Mouse (Mus musculus) limb, embryonic 13.5 days (tissue): ENCODE measurements around the gene Nkiras2. TPM values are rescaled to one million over a fixed set of nuclear protein-coding genes. Genes with fewer than 3 reads are reported as not detected.

Experiments
- ATAC-seq: fragments of 200-750 bp; cut with Nextera tagmentation; 2 replicates; pipeline ENCODE4 v1.8.0; 2017; ENCODE audit warnings: low read depth, moderate number of reproducible peaks, moderate TSS enrichment; ENCODE audit not compliant: low FRiP score
- H3K27ac ChIP-seq: fragments of 300-500 bp; sonication (generic); 2 replicates; pipeline ENCODE4 v1.5.1; 2015; ENCODE audit warnings: inconsistent platforms, mild to moderate bottlenecking, moderate library complexity
- H3K27me3 ChIP-seq: fragments of 300-500 bp; sonication (generic); 2 replicates; pipeline ENCODE4 v1.6.1; 2015; ENCODE audit warnings: mild to moderate bottlenecking, inconsistent platforms
- H3K36me3 ChIP-seq: fragments of 300-500 bp; sonication (generic); 2 replicates; pipeline ENCODE4 v1.6.1; 2015; ENCODE audit warnings: inconsistent platforms, mild to moderate bottlenecking, moderate library complexity
- H3K4me1 ChIP-seq: fragments of 300-500 bp; sonication (generic); 2 replicates; pipeline ENCODE4 v1.6.1; 2015; ENCODE audit warnings: inconsistent platforms
- H3K4me2 ChIP-seq: fragments of 300-500 bp; sonication (generic); replicated peaks from 2 replicates; pipeline ENCODE4 v1.6.1; 2015; ENCODE audit warnings: inconsistent platforms, mild to moderate bottlenecking, moderate library complexity
- H3K4me3 ChIP-seq: fragments of 300-500 bp; sonication (generic); 2 replicates; pipeline ENCODE4 v1.5.1; 2015; ENCODE audit warnings: moderate library complexity, mild to moderate bottlenecking, inconsistent platforms
- H3K9ac ChIP-seq: fragments of 300-500 bp; sonication (generic); 2 replicates; pipeline ENCODE4 v1.6.1; 2015; ENCODE audit warnings: mild to moderate bottlenecking, inconsistent platforms
- H3K9me3 ChIP-seq: fragments of 300-500 bp; sonication (generic); 2 replicates; pipeline ENCODE4 v1.6.1; 2016; ENCODE audit warnings: inconsistent platforms
- WGBS: fragments of 180-500 bp; shearing (Covaris S2); methylation state at CpG from one replicate; pipeline ENCODE4 v1.1.7; 2015; 5-methylcytosine and 5-hydroxymethylcytosine counted together
- polyA plus RNA-seq: library from polyadenylated mRNA; unstranded; fragments of >200 nt; fragmentation: Nextera tagmentation; extraction: Ambion mirVana; gene quantifications from 2 replicates; pipeline ENCODE4 v1.2.1, GENCODE M21; 2015

The Nkiras2 gene
- 81.6 and 84.1 TPM in 2 replicates for polyA plus RNA-seq

GRCm38 (mm10) chr11:100618761-100619484 lies at the start of gene Nkiras2:
Nkiras2 (plus strand) TSS chr11:100619244.
- Histone ChIP-seq H3K27ac (peak within 1 kb of the TSS; percentile 95), H3K4me2 (peak within 1 kb of the TSS; percentile 86), H3K4me1 (peaks cover 27% of the 10 kb centered on the region), H3K4me3 (peak within 1 kb of the TSS; percentile 95), H3K9me3 (no peaks in the 10 kb centered on the region), H3K9ac (peak within 1 kb of the TSS; percentile 92), H3K27me3 (no peaks in the 10 kb centered on the region), H3K36me3 (peaks cover 6% of the 10 kb centered on the region)
- ATAC-seq, result peak; percentile 52
- WGBS, result under 1% methylated on average over 36 of the region's 36 CpGs

DNA sequence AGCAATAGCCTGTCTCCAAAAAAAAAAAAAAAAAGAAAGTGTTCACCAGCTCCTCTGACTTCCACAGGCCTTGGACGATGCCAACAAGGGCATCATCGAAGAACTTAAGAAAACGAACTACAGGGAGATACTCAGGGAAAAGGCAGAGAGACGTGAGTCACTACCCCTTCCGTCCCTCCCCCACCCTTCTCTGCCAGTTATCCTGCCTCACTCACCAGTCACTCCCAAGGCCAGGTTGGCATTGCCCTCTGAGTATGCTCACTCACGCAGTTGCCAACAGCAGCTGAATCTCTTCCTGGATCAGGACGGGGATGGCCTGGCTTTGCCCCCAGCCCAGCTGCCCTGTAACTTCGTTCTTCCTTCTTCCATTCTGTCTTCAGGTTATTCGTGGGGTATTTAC lies 49.3 kb upstream of the Nkiras2 start:
- H3K4me3 ChIP-seq, result no peak overlapping the region
- H3K4me1 ChIP-seq, result peaks cover 8% of the 10 kb centered on the region
- H3K27ac ChIP-seq, result no peak overlapping the region
- H3K36me3 ChIP-seq, result no peaks in the 10 kb centered on the region
- 60% methylated on average over 9 of the region's 9 CpGs for WGBS
- H3K27me3 ChIP-seq, result peaks cover 17% of the 10 kb centered on the region
- H3K9ac ChIP-seq, result no peak overlapping the region
- H3K9me3 ChIP-seq, result no peaks in the 10 kb centered on the region
- H3K4me2 ChIP-seq, result no peak overlapping the region
- ATAC-seq, result no peak

DNA sequence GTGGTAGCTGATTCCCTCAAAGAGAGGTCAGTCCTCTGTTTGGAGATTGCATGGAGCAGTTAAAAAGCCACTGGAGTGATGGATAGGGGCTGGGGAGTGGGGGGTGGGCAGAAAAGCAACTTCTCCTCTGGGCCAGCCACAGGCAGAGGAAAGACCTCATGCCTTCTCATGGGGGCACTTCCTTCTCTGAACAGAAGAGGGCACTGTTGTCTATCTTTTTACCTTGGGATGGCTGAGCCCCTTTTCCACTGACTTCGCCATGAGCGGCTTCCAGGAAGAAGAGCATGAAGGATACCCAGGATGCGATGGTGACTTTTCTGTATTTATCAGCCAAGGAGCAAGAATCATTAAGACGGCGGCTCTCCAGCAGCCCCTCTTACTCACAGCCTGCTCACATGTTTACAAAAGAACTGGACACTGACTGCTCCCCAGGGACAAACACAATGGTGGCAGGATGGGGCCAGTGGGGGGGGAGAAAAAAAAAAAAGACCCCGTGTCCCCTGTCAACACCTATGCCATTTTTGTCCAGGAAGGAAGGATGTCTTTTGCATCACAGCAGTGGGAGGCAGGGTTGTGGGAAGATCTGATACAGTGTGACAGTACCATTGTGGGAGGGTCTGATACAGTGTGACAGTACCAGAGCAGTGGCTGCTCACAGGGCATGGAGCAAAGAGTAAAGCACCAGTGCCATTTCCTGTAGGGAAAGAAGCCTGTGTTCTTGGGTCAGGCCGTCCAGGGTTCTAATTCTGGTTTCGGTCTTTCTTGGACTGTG lies 48.4 kb upstream of the Nkiras2 start:
- Histone ChIP-seq H3K27ac (no peak overlapping the region), H3K36me3 (no peaks in the 10 kb centered on the region), H3K4me3 (peak overlapping the region; percentile 14), H3K9ac (0 out of 2 replicates have a peak overlapping the region, but pooled peaks have one; percentile 43), H3K27me3 (peaks cover 17% of the 10 kb centered on the region), H3K4me2 (peak overlapping the region; percentile 54), H3K4me1 (peaks cover 13% of the 10 kb centered on the region), H3K9me3 (no peaks in the 10 kb centered on the region)
- 11% methylated on average over 8 of the region's 8 CpGs for WGBS
- ATAC-seq, result peak; percentile 16; the same call in 1 of the 2 replicates

DNA sequence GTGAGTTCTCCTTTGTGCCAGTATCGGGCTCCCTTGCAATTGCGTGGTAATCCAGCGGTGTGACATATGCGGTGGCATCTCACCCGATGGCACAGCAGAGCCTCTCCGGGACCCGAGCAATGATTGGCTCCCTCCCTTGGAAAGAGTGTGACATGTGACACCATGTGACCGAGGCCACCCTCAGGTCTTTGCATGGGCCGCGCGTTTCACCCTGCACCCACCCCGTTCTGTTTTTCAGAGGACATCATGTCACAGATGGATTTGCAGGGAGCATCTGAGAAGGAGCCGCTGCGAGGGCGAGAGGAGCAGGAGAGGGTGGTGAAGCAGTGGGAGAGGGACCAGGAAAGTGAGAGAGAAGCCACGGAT lies 47.9 kb upstream of the Nkiras2 start:
- Histone ChIP-seq H3K4me1 (peaks cover 19% of the 10 kb centered on the region), H3K4me3 (peak overlapping the region; percentile 14), H3K36me3 (no peaks in the 10 kb centered on the region; the same call in 1 of the 2 replicates), H3K4me2 (peak overlapping the region; percentile 54), H3K9ac (0 out of 2 replicates have a peak overlapping the region, but pooled peaks have one; percentile 43), H3K27ac (no peak overlapping the region), H3K9me3 (no peaks in the 10 kb centered on the region), H3K27me3 (peaks cover 17% of the 10 kb centered on the region)
- 6% methylated on average over 16 of the region's 16 CpGs for WGBS
- ATAC-seq, result no peak

DNA sequence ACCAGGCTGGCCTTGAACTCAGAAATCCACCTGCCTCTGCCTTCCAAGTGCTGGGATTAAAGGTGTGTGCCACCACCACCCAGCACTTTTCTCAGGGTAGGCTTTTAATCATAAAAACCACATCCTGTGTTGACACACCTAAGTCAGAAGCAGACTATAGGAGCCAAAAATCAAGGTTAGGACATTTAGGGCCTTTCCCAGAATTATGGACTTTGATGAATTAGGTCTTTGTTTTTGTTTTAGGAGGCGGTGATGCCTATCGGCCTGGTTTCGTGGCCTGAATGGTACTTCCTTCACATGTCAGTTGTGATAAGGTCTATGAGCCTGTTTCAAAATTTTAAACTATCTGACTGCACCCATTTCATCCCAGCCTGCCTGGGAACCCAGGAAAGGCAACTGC lies 44.9 kb upstream of the Nkiras2 start:
- Histone ChIP-seq H3K27ac (peak overlapping the region; percentile 74), H3K4me1 (peaks cover 24% of the 10 kb centered on the region), H3K9ac (no peak overlapping the region), H3K4me2 (peak overlapping the region; percentile 73), H3K36me3 (peaks cover 20% of the 10 kb centered on the region), H3K4me3 (peak overlapping the region; percentile 65), H3K27me3 (peaks cover 17% of the 10 kb centered on the region), H3K9me3 (no peaks in the 10 kb centered on the region)
- ATAC-seq, result no peak
- WGBS, result 91% methylated on average over 3 of the region's 3 CpGs

DNA sequence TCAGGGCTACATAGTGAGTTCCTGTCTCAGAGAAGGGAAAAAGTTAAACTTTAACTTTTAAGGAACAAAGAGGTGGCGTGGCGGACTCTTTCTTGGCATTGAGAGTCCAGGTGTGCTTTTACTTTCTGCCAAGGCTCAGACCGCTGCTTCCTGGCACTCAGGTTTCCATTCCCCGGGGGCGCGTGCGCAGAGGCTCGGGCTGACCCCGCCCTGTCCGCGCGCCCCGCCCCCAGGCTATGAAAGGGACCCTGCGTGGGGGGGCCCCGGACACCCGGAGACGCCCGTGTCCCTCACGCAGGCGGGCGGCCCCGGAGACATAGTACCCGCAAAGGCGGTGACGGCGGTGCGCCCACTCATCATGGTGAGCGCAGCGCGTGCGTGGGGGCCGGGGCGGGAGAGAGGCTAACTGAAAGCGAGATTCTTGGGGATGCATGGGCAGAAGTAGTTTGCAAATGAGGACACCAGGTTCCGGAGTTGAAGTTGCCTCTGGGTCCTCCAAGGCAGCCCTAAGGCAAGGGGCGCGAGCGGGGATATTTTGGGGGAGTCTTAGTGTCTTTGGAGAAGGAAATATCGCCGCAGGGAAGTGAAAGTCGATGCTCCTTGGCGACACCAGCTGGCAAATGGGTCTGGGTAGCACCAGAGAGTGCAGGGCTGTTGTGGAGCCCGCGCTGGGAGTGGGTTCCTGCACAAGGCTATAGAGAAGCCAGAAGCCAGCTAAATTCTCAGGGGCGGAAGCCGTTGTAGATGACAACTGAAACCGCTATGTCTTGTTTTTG lies 44.1 kb upstream of the Nkiras2 start, which contains the start of gene Cnp:
TSS of gene Cnp (plus strand) at position 197 of the 776 bp plus-strand sequence.
- peak; percentile 78; the same call in 1 of the 2 replicates for ATAC-seq
- Histone ChIP-seq H3K27me3 (peaks cover 17% of the 10 kb centered on the region), H3K4me2 (peak within 1 kb of the TSS; percentile 73), H3K9ac (peak within 1 kb of the TSS; percentile 72), H3K4me1 (peaks cover 24% of the 10 kb centered on the region), H3K4me3 (peak within 1 kb of the TSS; percentile 65), H3K27ac (peak within 1 kb of the TSS; percentile 74), H3K9me3 (no peaks in the 10 kb centered on the region), H3K36me3 (peaks cover 28% of the 10 kb centered on the region)
- WGBS, result 2% methylated on average over 47 of the region's 47 CpGs

- peak overlapping the region; percentile 72 for H3K9ac ChIP-seq
- H3K9me3 ChIP-seq, result no peaks in the 10 kb centered on the region
- H3K27ac ChIP-seq, result peak overlapping the region; percentile 74; the same call in 1 of the 2 replicates
- H3K4me1 ChIP-seq, result peaks cover 24% of the 10 kb centered on the region
- H3K4me3 ChIP-seq, result peak overlapping the region; percentile 65
- ATAC-seq, result 0 out of 2 replicates have a peak, but pooled peaks have one; percentile 7
- peak overlapping the region; percentile 73 for H3K4me2 ChIP-seq
- peaks cover 17% of the 10 kb centered on the region for H3K27me3 ChIP-seq
- 53% methylated on average over 2 of the region's 2 CpGs for WGBS
- H3K36me3 ChIP-seq, result peaks cover 33% of the 10 kb centered on the region
Observed at GRCm38 (mm10) chr11:100575484-100575855, 43.6 kb upstream of the Nkiras2 start.

DNA sequence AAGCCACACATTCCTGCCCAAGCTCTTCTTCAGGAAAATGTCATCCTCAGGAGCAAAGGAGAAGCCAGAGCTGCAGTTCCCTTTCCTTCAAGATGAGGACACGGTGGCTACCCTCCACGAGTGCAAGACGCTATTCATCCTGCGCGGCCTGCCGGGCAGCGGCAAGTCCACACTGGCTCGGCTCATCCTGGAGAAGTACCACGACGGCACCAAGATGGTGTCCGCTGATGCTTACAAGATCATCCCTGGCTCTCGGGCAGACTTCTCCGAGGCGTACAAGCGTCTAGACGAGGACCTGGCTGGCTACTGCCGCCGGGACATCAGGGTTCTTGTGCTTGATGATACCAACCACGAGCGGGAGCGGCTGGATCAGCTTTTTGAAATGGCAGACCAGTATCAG lies 42.8 kb upstream of the Nkiras2 start:
- H3K36me3 ChIP-seq, result peaks cover 41% of the 10 kb centered on the region

DNA sequence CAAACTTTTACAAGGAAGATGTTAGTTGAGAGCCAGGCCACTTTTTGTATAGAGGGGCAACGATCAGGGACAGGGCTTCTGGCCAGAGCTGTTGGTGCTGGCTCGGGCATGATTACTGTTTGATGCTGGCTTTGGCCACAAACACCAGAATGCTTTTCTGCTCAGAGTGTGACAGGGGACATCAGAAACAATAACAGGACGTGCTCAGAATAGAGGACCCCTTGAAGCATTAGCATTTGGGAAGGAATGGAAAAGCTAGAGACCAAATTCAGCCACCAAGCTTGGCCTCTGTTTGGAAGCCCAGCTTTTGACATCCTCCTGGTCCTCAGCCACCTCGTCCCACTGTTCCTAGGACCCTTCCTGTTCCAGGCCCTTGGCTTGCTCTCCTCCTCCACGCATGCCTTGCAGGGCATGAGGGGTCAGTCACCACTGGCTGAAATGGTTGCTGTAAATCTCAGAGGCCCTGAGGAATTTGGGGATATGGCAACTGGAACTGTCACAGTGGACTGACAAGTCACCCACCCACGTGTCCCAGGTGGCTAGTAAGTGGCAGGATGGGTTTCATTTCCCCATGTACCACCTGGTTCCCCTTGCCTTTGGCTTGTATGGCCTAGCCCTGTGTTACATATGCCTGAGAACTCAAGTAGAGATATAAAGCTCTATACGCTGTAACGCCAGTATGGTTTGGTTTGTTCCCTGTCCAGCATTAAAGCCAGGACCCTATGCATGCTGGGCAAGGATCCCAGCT lies 41.0 kb upstream of the Nkiras2 start:
- WGBS, result 78% methylated on average over 8 of the region's 8 CpGs
- peaks cover 16% of the 10 kb centered on the region for H3K4me1 ChIP-seq
- H3K4me2 ChIP-seq, result no peak overlapping the region
- H3K36me3 ChIP-seq, result peaks cover 59% of the 10 kb centered on the region
- no peak overlapping the region for H3K4me3 ChIP-seq
- H3K9ac ChIP-seq, result no peak overlapping the region
- H3K27ac ChIP-seq, result no peak overlapping the region
- no peaks in the 10 kb centered on the region for H3K27me3 ChIP-seq
- no peak for ATAC-seq
- H3K9me3 ChIP-seq, result no peaks in the 10 kb centered on the region

More for the DNA sequence above, 42.8 kb upstream of the Nkiras2 start:
- no peak for ATAC-seq
- WGBS, result 67% methylated on average over 21 of the region's 21 CpGs
- H3K27me3 ChIP-seq, result peaks cover 10% of the 10 kb centered on the region
- no peak overlapping the region for H3K9ac ChIP-seq
- H3K27ac ChIP-seq, result peak overlapping the region; percentile 10; the same call in 1 of the 2 replicates
- H3K9me3 ChIP-seq, result no peaks in the 10 kb centered on the region
- peak overlapping the region; percentile 73; the same call in 1 of the 2 replicates for H3K4me2 ChIP-seq
- no peak overlapping the region for H3K4me3 ChIP-seq
- H3K4me1 ChIP-seq, result peaks cover 17% of the 10 kb centered on the region

- Histone ChIP-seq H3K4me2 (no peak overlapping the region), H3K36me3 (peaks cover 71% of the 10 kb centered on the region), H3K9ac (no peak overlapping the region), H3K27ac (no peak overlapping the region), H3K27me3 (no peaks in the 10 kb centered on the region), H3K9me3 (no peaks in the 10 kb centered on the region), H3K4me3 (no peak overlapping the region), H3K4me1 (peaks cover 16% of the 10 kb centered on the region)
- no peak for ATAC-seq
- WGBS, result 91% methylated on average over 9 of the region's 9 CpGs
Observed at GRCm38 (mm10) chr11:100579116-100579799, 39.8 kb upstream of the Nkiras2 start.

- Histone ChIP-seq H3K4me2 (no peak overlapping the region), H3K4me1 (peaks cover 14% of the 10 kb centered on the region), H3K36me3 (peaks cover 81% of the 10 kb centered on the region), H3K27ac (no peak overlapping the region), H3K4me3 (no peak overlapping the region), H3K27me3 (no peaks in the 10 kb centered on the region), H3K9ac (no peak overlapping the region), H3K9me3 (no peaks in the 10 kb centered on the region)
- 84% methylated on average over 13 of the region's 13 CpGs for WGBS
- no peak for ATAC-seq
Observed at GRCm38 (mm10) chr11:100580275-100580674, 38.8 kb upstream of the Nkiras2 start.
